In genomic region chr1:79774164-79774780, GRCm38 (mm10) we compare ENCODE assay signal across 20 mouse cellular contexts.
"Had no signal": no experiment of that assay in that cellular context is flagged by ENCODE, and none has a peak within 500 bp of the region (broad histone marks: within the 10 kb centered on the region; RNA-seq: fewer than 3 reads in every experiment).

No protein-coding gene starts in this region.

- H3K4me3 ChIP-seq: midbrain, embryonic 10.5 days; midbrain, embryonic 12.5 days; myocyte; neural tube, embryonic 13.5 days; neural tube, embryonic 15.5 days; stomach, embryonic 15.5 days had no signal

- H3K27ac ChIP-seq: midbrain, embryonic 10.5 days; midbrain, embryonic 12.5 days; neural tube, embryonic 13.5 days; neural tube, embryonic 15.5 days; stomach, embryonic 15.5 days; stomach, postnatal 0 days had no signal

- H3K9me3 ChIP-seq: midbrain, embryonic 10.5 days; midbrain, embryonic 12.5 days; neural tube, embryonic 13.5 days; neural tube, embryonic 15.5 days; stomach, embryonic 15.5 days had no signal

- H3K27me3 ChIP-seq: midbrain, embryonic 12.5 days; neural tube, embryonic 13.5 days; neural tube, embryonic 15.5 days; stomach, embryonic 15.5 days had no signal

- H3K4me2 ChIP-seq: lung, embryonic 14.5 days; midbrain, embryonic 12.5 days; neural tube, embryonic 13.5 days; neural tube, embryonic 15.5 days; stomach, embryonic 15.5 days had no signal

- H3K4me1 ChIP-seq: stomach, embryonic 15.5 days had no signal

- H3K9ac ChIP-seq: lung, embryonic 14.5 days; midbrain, embryonic 12.5 days; neural tube, embryonic 13.5 days; neural tube, embryonic 15.5 days; stomach, embryonic 15.5 days had no signal

- DNase-seq: lung, adult 18-20 months; lung, embryonic 14.5 days; lung, postnatal 10 days; lung, postnatal 4 days; midbrain, embryonic 14.5 days; retina, postnatal 1 day; right cerebral cortex, adult 18-20 months; right cerebral cortex, postnatal 25 days; right cerebral cortex, postnatal 4 days; spleen, adult 18-20 months; thymus, adult 2 months; thymus, postnatal 25 days; thymus, postnatal 4 days had no signal
